Mouse (Mus musculus): ENCODE results near the gene Ppp3ca.
A peak's percentile ranks its signal among the peaks of the same experiment; 100 is the strongest.

The Ppp3ca gene

GRCm38 (mm10) chr3:136725311-136726156 lies 55.6 kb downstream of the Ppp3ca start:
- peak; percentile 55 to 68 for DNase-seq

GRCm38 (mm10) chr3:136727877-136728276 lies 58.0 kb downstream of the Ppp3ca start:
- DNase-seq = no peak

GRCm38 (mm10) chr3:136729978-136730377 lies 60.1 kb downstream of the Ppp3ca start:
- DNase-seq = peak; percentile 11 to 27

- DNase-seq = no peak
Measured at GRCm38 (mm10) chr3:136731579-136731978, 61.7 kb downstream of the Ppp3ca start.

- no peak for DNase-seq
Measured at GRCm38 (mm10) chr3:136736021-136736420, 66.1 kb downstream of the Ppp3ca start.

DNA sequence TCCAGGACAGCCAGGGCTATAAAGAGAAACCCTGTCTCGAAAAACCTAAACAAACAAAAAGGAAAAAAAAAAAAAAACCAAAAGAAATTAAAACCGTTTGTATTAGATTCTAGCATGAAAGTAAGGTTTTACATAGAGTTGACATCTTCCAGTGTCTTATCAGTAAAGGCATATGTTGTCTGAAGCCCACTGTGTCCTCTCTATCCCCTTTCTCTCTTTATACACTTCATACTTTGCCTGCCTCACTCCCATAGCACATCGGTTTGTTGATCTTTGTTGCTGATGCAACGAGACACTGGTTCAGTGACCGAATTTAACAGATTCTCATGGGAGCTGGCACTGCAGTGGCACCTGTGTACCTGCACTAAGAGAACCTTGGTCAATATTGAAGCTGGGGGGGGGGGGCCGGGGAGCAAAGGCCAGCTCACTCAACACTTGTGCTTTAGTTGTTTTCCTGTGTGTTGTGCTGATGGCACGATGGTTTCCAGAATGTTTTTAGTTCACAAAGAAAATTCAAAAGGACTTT lies 66.9 kb downstream of the Ppp3ca start:
- no peak for DNase-seq

GRCm38 (mm10) chr3:136738474-136738873 lies 68.5 kb downstream of the Ppp3ca start:
- no peak for DNase-seq

- no peak for DNase-seq
Measured at GRCm38 (mm10) chr3:136738914-136739313, 69.0 kb downstream of the Ppp3ca start.

- no peak for DNase-seq
Measured at GRCm38 (mm10) chr3:136741659-136742058, 71.7 kb downstream of the Ppp3ca start.

DNA sequence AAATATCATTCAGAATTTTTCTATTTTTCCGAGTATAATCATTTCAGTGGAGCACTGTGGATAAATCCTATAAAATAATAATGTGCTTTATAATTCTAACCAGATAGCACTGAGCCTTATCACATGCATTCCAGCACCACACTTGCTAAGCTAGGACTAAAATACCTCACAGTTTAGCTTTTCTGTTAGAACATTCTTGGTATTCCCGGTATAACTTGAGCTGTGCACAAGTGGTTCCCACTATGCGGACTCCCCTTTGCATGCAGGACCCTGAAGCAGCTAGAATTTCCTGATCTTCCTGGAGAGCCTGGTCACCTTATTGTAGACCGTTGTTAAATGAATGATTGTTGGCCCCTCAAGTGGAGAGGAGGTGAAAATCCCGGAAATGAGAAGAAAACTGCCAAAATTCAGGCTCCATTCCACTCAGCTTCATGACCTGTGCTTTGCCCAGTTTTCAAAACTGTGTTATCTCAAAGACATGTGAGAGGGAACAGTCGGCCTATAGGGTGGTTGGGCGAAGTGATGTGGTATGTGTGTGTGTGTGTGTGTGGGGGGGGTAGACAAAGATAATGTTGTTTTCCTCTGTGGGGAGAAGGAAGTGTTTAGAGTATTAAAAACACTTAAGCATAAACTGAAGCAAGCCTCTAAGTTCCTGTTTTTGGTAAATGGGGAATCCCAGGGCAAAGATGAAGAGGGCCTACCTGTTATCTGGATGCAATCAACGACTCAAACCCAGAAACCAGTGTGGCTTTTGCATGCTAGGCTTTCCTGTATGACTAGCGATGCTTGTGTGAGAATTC lies 72.5 kb downstream of the Ppp3ca start:
- DNase-seq = no peak

GRCm38 (mm10) chr3:136744295-136744897 lies 74.5 kb downstream of the Ppp3ca start:
- DNase-seq = no peak

DNA sequence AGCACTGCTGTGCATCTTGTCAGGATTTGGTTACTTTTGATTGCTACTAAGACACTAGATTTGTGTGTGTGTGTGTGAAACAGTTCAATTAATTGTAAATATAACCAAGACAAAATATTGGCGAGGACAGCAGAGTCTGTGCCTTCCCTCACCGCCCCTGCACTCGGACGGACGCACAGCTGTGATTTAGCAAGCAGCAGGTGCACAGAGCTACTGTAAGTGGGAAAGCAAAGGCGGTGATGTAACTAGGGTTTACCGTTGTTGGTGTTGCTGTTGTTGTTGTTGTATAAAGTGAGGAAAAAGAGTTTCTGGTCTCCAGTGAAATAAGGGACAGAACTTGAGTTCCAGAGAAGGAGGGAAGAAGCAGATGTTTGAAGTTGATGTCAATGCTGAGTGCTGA lies 75.5 kb downstream of the Ppp3ca start:
- no peak for DNase-seq

DNA sequence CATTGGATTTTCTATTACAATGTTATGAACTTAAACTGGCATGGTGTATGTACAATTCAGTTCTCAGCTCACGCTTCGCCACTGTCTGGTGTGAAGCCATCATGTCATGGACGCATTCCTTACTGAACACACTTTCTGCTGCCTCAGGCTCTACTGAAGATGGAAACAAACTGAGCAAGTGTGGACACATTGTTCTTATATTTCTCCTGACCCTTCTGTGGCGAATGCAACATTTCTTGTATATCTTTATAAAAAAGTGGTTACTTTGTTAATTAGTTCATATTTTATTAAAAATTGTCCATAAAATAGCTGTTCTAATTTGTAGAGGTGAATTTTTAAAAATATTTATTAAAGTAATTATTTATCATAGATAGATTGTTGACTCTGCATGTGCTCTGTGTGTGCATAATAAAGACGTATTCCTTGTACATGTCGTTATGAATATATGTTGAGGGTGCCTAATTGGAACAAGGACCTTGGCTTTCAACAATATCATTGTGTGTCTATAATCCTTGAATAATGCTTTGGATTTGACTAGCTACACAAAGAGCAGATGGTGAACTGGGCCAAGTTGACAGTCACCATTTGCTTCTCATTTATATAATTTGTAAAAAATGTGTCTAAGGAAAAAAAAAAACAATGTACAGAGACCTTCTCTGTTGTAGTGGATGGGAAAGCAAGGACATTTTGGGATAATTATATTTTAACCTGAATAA lies 79.0 kb downstream of the Ppp3ca start:
- no peak for DNase-seq

DNA sequence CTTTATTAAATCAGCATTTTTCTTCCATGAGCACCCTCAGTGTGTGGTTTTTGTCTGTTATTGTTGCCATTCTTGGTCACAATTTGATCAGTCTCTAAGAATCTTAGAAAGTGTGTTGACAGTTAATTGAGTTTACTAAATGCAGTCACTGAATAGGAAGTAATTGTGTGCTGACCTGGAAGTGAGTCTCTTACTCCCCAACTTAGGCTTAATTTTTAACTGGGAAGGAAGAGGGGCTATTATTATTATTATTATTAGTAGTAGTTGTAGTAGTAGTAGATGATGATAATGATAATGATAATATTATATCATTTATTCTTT lies 79.5 kb downstream of the Ppp3ca start:
- DNase-seq = no peak

GRCm38 (mm10) chr3:136749951-136750350 lies 80.0 kb downstream of the Ppp3ca start:
- no peak for DNase-seq

DNA sequence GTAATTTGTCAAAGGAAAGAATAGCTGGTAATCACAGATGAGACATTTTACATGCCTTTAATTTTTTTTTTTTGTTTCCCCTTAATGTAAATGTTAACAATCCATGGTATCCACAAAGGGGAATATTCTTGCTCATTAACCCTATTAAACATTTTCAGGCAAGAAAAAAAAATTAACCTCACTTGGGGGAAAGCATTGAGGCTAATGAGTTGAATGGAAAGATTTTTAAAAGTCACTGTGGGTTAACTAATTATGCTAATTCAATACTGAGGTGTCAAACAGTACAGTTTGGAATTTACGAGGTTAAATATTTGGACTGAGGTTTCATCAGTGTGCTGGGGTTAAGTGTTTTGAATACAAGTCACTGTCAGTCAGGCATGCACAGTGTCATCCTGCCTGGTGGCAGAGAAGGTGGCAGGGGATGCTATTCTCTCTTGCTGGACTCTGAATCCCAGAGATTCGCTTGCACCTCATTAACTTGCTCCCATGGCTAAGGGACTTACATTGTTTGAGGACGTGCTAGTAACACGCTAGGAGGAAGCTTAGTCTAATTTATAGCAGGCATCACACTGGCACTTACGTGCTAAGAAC lies 82.3 kb downstream of the Ppp3ca start:
- no peak for DNase-seq

DNA sequence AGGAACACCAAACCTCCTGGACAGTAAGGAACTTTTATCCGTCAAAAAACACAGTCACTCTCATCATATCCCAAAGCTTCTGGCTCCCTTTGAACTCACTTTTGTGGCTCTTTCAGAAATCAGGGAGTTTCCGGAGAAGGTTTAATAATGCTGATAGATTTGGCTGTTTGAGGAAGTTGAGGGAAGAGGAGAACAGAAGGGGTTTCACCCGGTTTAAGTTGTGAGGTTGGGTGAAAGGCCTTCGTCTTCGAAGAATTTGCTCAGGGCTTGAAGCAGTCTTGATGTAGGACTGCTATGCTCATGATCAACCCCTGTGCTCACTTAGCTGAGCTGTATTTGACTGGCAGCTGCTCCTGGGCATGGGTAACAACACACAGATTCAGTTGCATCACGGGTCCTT lies 86.2 kb downstream of the Ppp3ca start:
- no peak for DNase-seq

GRCm38 (mm10) chr3:136759446-136759845 lies 89.5 kb downstream of the Ppp3ca start:
- DNase-seq = no peak

GRCm38 (mm10) chr3:136761292-136761978 lies 91.5 kb downstream of the Ppp3ca start:
- no peak for DNase-seq

- DNase-seq = no peak
Measured at GRCm38 (mm10) chr3:136761979-136762341, 92.0 kb downstream of the Ppp3ca start.

DNA sequence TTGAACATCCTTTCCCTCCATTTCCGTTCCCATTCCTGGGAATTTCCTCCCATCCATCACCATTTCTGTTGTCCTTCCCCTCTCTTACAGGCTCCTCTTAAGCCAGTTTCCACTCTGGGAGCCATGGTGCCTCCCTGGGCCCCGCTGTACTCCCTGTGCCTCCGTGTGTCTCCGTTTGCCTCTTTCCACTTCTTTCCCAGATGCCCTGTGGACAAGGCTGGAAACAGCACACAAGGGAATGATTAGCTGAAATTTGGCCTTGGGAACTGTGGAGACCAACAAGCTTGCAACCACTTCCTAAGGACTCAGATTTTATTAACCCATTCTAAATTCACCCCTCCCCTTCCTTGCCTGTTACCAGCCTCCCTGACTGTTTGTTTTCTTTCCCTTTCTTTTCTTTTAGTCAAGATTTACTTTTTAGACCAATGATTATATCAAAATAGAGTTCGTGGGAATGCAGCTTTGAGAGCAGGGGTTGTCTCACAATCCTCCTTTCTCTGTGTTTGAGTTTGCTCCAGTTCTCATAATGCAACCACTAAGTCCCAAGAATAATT lies 93.9 kb downstream of the Ppp3ca start:
- DNase-seq = no peak

GRCm38 (mm10) chr3:136765569-136765968 lies 95.6 kb downstream of the Ppp3ca start:
- no peak for DNase-seq

All from kidney, postnatal 4 days (tissue).